18 mouse cellular contexts compared by ENCODE assay signal in the genomic region with DNA sequence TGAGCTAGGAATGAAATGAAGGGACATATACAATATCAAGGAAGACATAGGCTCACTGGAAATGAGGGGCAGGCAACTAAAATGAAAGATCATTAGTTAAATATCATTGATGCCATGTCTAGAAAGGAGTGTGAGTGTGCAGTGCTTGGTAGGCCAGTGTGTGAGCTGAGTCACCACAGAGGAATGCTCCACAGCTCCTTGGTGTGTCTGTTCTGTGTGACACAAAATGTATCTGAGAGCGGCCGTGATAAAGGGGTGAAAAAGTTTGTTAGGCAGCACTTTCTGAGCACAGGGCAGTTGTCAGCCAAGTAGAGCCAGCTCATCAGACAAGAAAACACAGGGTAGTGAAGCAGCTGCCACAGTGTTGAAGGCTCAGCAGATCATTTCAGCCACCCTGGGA.
DNase-seq lines count a peak whose midpoint lies in the region; ATAC-seq lines count a peak whose summit lies in the region.
"Had no signal": no experiment of that assay in that cellular context is flagged by ENCODE, and none has a peak within 500 bp of the region (broad histone marks: within the 10 kb centered on the region; RNA-seq: fewer than 3 reads in every experiment).

No protein-coding gene starts in this region.

- peaks cover 3% of the 10 kb centered on the region; the same call in 1 of the 2 replicates for H3K36me3 ChIP-seq in heart, embryonic 10.5 days
- peaks cover 6% of the 10 kb centered on the region; the same call in 1 of the 2 replicates for H3K36me3 ChIP-seq in heart, embryonic 15.5 days
- H3K36me3 ChIP-seq: embryonic facial prominence, embryonic 12.5 days; forebrain, embryonic 15.5 days; hindbrain, embryonic 15.5 days had no signal

- no peak overlapping the region for H3K4me2 ChIP-seq in heart, embryonic 15.5 days
- H3K4me2 ChIP-seq: embryonic facial prominence, embryonic 12.5 days; forebrain, embryonic 15.5 days; hindbrain, embryonic 15.5 days had no signal

- no peaks in the 10 kb centered on the region for H3K27me3 ChIP-seq in heart, embryonic 10.5 days (ENCODE audit: insufficient read depth, poor library complexity, severe bottlenecking)
- no peaks in the 10 kb centered on the region for H3K27me3 ChIP-seq in heart, embryonic 15.5 days
- H3K27me3 ChIP-seq: embryonic facial prominence, embryonic 12.5 days; forebrain, embryonic 15.5 days; hindbrain, embryonic 15.5 days had no signal

- H3K9me3 ChIP-seq in heart, embryonic 10.5 days, result no peaks in the 10 kb centered on the region
- H3K9me3 ChIP-seq in heart, embryonic 15.5 days (replicated peaks), result no peaks in the 10 kb centered on the region
- H3K9me3 ChIP-seq: embryonic facial prominence, embryonic 12.5 days; forebrain, embryonic 15.5 days; hindbrain, embryonic 15.5 days had no signal

- 18% methylated on average over 2 of the region's 2 CpGs for WGBS in heart, embryonic 10.5 days
- WGBS in heart, embryonic 15.5 days, result 52% methylated on average over 2 of the region's 2 CpGs

- no peak overlapping the region for H3K9ac ChIP-seq in heart, embryonic 15.5 days
- H3K9ac ChIP-seq: embryonic facial prominence, embryonic 12.5 days; forebrain, embryonic 15.5 days; hindbrain, embryonic 15.5 days had no signal

- ATAC-seq in heart, embryonic 15.5 days (replicated peaks; ENCODE audit: insufficient number of reproducible peaks, insufficient read depth, low FRiP score, low read depth), result no peak
- ATAC-seq in megakaryocyte, adult 5-6 weeks (ENCODE audit: poor library complexity, severe bottlenecking), result no peak
- ATAC-seq: activated CD4-positive, CD25-positive, alpha-beta regulatory T cell, adult 4 months; forebrain, embryonic 15.5 days; intestine, embryonic 16.5 days had no signal

- H3K4me1 ChIP-seq in heart, embryonic 10.5 days, result peaks cover 24% of the 10 kb centered on the region
- H3K4me1 ChIP-seq in heart, embryonic 15.5 days (replicated peaks), result peaks cover 20% of the 10 kb centered on the region
- H3K4me1 ChIP-seq: embryonic facial prominence, embryonic 12.5 days; forebrain, embryonic 15.5 days; hindbrain, embryonic 15.5 days had no signal

- H3K4me3 ChIP-seq in heart, embryonic 10.5 days, result no peak overlapping the region
- H3K4me3 ChIP-seq in heart, embryonic 15.5 days, result no peak overlapping the region
- H3K4me3 ChIP-seq: embryonic facial prominence, embryonic 12.5 days; forebrain, embryonic 15.5 days; hindbrain, embryonic 15.5 days had no signal

- H3K27ac ChIP-seq in heart, embryonic 10.5 days, result no peak overlapping the region
- H3K27ac ChIP-seq in heart, embryonic 15.5 days, result peak overlapping the region; percentile 32; the same call in 1 of the 2 replicates
- H3K27ac ChIP-seq: embryonic facial prominence, embryonic 12.5 days; forebrain, embryonic 15.5 days; hindbrain, embryonic 15.5 days had no signal

- DNase-seq in heart, adult 11 months, result peak; percentile 88
- no peak for DNase-seq in heart, embryonic 10.5 days (ENCODE audit: low spot score)
- DNase-seq in heart, adult 8-10 months (ENCODE audit: low spot score), result no peak
- DNase-seq in 3T3-L1 (ENCODE audit: low read depth, low spot score), result peak; percentile 57
- DNase-seq in testis, postnatal 10 days (ENCODE audit: low spot score), result no peak
- DNase-seq: adrenal gland, postnatal 14 days; cerebellum, adult 11-12 months; cerebellum, adult 9-10 months; cerebellum, postnatal 25 days; gastrocnemius, postnatal 14 days; kidney, adult 2 months had no signal

Comparison
In these comparisons a context has a peak if more than half of its experiments do, and no peak if none do; other contexts are left out.
1. DNase-seq: peak in heart, adult 11 months (single experiment) and 3T3-L1 (single experiment); none in heart, embryonic 10.5 days (single experiment), heart, adult 8-10 months (single experiment) and testis, postnatal 10 days (single experiment).